Mouse (Mus musculus) erythroblast, embryonic 14.5 days (primary cell): ENCODE results near the gene Btbd10. TPM values are rescaled to one million over a fixed set of nuclear protein-coding genes. Genes with fewer than 3 reads are reported as not detected.

ENCODE experiments used
- H3K27me3 ChIP-seq: 2 replicates; pipeline ENCODE4 v1.6.1; 2012; ENCODE audit warnings: inconsistent platforms; ENCODE audit not compliant: control insufficient read depth
- H3K36me3 ChIP-seq: 2 replicates; pipeline ENCODE4 v1.6.1; 2012; ENCODE audit warnings: mild to moderate bottlenecking, inconsistent platforms; ENCODE audit not compliant: control insufficient read depth
- H3K4me1 ChIP-seq: 2 replicates; pipeline ENCODE4 v1.6.1; 2012; ENCODE audit warnings: inconsistent platforms; ENCODE audit not compliant: control insufficient read depth
- H3K4me3 ChIP-seq: replicated peaks from 2 replicates; pipeline ENCODE3; 2012; ENCODE audit warnings: moderate library complexity, mild to moderate bottlenecking, inconsistent platforms
- H3K9me3 ChIP-seq: 2 replicates; pipeline ENCODE4 v1.6.1; 2012; ENCODE audit warnings: low read length, inconsistent platforms, mixed read lengths; ENCODE audit not compliant: control insufficient read depth
- GATA1 ChIP-seq: IDR thresholded peaks from 2 replicates; pipeline ENCODE4 v1.6.1; 2012; ENCODE audit warnings: low read length, inconsistent platforms, mixed read lengths
- TAL1 ChIP-seq: IDR thresholded peaks from 3 replicates; pipeline ENCODE4 v1.6.1; 2012; ENCODE audit warnings: low read length, inconsistent platforms, mixed read lengths
- polyA plus RNA-seq: library from polyadenylated mRNA; stranded (reverse); fragments of >175 nt; gene quantifications from 2 replicates; pipeline ENCODE4 v1.2.3, GENCODE M21; 2012

The Btbd10 gene
- polyA plus RNA-seq, 1 experiment: 1.3 TPM

- H3K9me3 ChIP-seq: no peaks in the 10 kb centered on the region
- no peak for TF ChIP-seq GATA1
- no peak for TF ChIP-seq TAL1
- no peak overlapping the region for H3K4me3 ChIP-seq
- H3K4me1 ChIP-seq: no peaks in the 10 kb centered on the region
- H3K36me3 ChIP-seq: peaks cover 21% of the 10 kb centered on the region
- no peaks in the 10 kb centered on the region for H3K27me3 ChIP-seq
Measured at GRCm38 (mm10) chr7:113311784-113312183, 57.4 kb downstream of the Btbd10 start.

GRCm38 (mm10) chr7:113310136-113310535 is 59.1 kb downstream of the Btbd10 start:
- no peaks in the 10 kb centered on the region for H3K9me3 ChIP-seq
- TF ChIP-seq GATA1 (no peak), TAL1 (no peak)
- no peaks in the 10 kb centered on the region for H3K4me1 ChIP-seq
- H3K4me3 ChIP-seq: no peak overlapping the region
- peaks cover 28% of the 10 kb centered on the region for H3K36me3 ChIP-seq
- no peaks in the 10 kb centered on the region for H3K27me3 ChIP-seq

- no peaks in the 10 kb centered on the region for H3K9me3 ChIP-seq
- no peak overlapping the region for H3K4me3 ChIP-seq
- no peaks in the 10 kb centered on the region for H3K27me3 ChIP-seq
- TF ChIP-seq GATA1 (no peak), TAL1 (no peak)
- H3K36me3 ChIP-seq: peaks cover 24% of the 10 kb centered on the region
- peaks cover 46% of the 10 kb centered on the region for H3K4me1 ChIP-seq
Measured at GRCm38 (mm10) chr7:113297813-113298212, 71.4 kb downstream of the Btbd10 start.

- Histone ChIP-seq H3K4me3 (peak overlapping the region; percentile 64), H3K9me3 (no peaks in the 10 kb centered on the region), H3K27me3 (no peaks in the 10 kb centered on the region), H3K36me3 (peaks cover 16% of the 10 kb centered on the region), H3K4me1 (peaks cover 55% of the 10 kb centered on the region)
- TF ChIP-seq GATA1: no peak
- no peak for TF ChIP-seq TAL1
Measured at GRCm38 (mm10) chr7:113295077-113295890, 73.9 kb downstream of the Btbd10 start.

GRCm38 (mm10) chr7:113294598-113294997 is 74.6 kb downstream of the Btbd10 start:
- TF ChIP-seq TAL1: no peak
- no peak for TF ChIP-seq GATA1
- H3K36me3 ChIP-seq: peaks cover 16% of the 10 kb centered on the region
- no peaks in the 10 kb centered on the region for H3K9me3 ChIP-seq
- H3K4me3 ChIP-seq: peak overlapping the region; percentile 64
- no peaks in the 10 kb centered on the region for H3K27me3 ChIP-seq
- peaks cover 55% of the 10 kb centered on the region for H3K4me1 ChIP-seq

- H3K27me3 ChIP-seq: no peaks in the 10 kb centered on the region
- peaks cover 46% of the 10 kb centered on the region for H3K4me1 ChIP-seq
- H3K9me3 ChIP-seq: no peaks in the 10 kb centered on the region
- 0 out of 2 replicates have a peak, but pooled peaks have one; percentile 13 for TF ChIP-seq GATA1
- TF ChIP-seq TAL1: 0 out of 3 replicates have a peak, but pooled peaks have one; percentile 37
- peaks cover 8% of the 10 kb centered on the region; the same call in 1 of the 2 replicates for H3K36me3 ChIP-seq
- no peak overlapping the region for H3K4me3 ChIP-seq
Measured at GRCm38 (mm10) chr7:113292193-113292592, 77.0 kb downstream of the Btbd10 start.

GRCm38 (mm10) chr7:113291741-113292140 is 77.5 kb downstream of the Btbd10 start:
- no peak overlapping the region for H3K4me3 ChIP-seq
- no peak for TF ChIP-seq GATA1
- no peak for TF ChIP-seq TAL1
- peaks cover 5% of the 10 kb centered on the region; the same call in 1 of the 2 replicates for H3K36me3 ChIP-seq
- peaks cover 41% of the 10 kb centered on the region for H3K4me1 ChIP-seq
- H3K9me3 ChIP-seq: no peaks in the 10 kb centered on the region
- H3K27me3 ChIP-seq: no peaks in the 10 kb centered on the region

GRCm38 (mm10) chr7:113289211-113289610 is 80.0 kb downstream of the Btbd10 start:
- Histone ChIP-seq H3K27me3 (no peaks in the 10 kb centered on the region), H3K36me3 (peaks cover 4% of the 10 kb centered on the region; the same call in 1 of the 2 replicates), H3K9me3 (no peaks in the 10 kb centered on the region), H3K4me1 (peaks cover 21% of the 10 kb centered on the region), H3K4me3 (no peak overlapping the region)
- TF ChIP-seq TAL1 (no peak), GATA1 (no peak)

GRCm38 (mm10) chr7:113285405-113285804 is 83.8 kb downstream of the Btbd10 start:
- Histone ChIP-seq H3K27me3 (no peaks in the 10 kb centered on the region), H3K9me3 (no peaks in the 10 kb centered on the region), H3K4me1 (no peaks in the 10 kb centered on the region), H3K36me3 (no peaks in the 10 kb centered on the region; the same call in 1 of the 2 replicates), H3K4me3 (no peak overlapping the region)
- TF ChIP-seq TAL1 (no peak), GATA1 (no peak)

GRCm38 (mm10) chr7:113279246-113279645 is 89.9 kb downstream of the Btbd10 start:
- TF ChIP-seq GATA1 (no peak), TAL1 (no peak)
- no peak overlapping the region for H3K4me3 ChIP-seq
- H3K27me3 ChIP-seq: no peaks in the 10 kb centered on the region
- H3K4me1 ChIP-seq: no peaks in the 10 kb centered on the region
- H3K9me3 ChIP-seq: no peaks in the 10 kb centered on the region
- no peaks in the 10 kb centered on the region for H3K36me3 ChIP-seq
